10 mouse cellular contexts compared by ENCODE assay signal in the genomic region with DNA sequence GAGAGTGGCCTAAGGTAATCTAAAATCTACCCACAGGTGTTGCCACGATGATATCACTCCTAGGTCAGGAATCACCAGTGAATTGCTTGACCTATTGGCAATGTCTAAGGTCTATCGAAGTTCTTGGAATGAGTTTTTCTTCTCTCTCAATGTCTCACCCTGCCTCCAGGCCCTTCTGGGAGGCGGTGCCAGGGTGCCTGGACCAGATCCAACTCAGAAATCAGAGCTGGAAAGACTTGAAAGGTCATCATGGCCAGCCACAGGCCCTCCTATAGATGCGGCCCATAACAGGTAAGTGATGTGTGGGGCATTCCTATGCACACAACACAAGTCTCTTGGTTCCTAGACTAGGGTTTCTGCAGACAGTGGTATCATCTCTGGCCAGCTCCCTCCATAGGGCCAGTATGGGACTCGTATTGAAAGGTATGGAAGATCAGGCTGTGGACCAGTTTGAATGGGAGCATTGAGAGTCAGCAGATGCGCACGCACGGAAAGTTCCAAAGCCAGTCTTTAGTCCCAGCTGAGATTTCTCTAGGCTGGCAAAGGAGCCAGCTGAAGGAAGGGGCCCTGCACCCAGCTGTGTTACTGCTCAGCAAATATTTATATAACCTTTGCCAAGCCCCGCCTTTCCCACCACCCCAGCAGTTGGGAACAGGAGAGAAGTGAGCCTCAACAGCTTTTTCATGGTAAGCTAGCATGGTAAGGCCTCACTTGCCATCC.
DNase-seq lines count a peak whose midpoint lies in the region; ATAC-seq lines count a peak whose summit lies in the region.
"Had no signal": no experiment of that assay in that cellular context is flagged by ENCODE, and none has a peak within 500 bp of the region (broad histone marks: within the 10 kb centered on the region; RNA-seq: fewer than 3 reads in every experiment).

No protein-coding gene starts in this region.

- H3K4me1 ChIP-seq in heart, embryonic 14.5 days (ENCODE audit: control insufficient read depth in 2 of 2, insufficient read depth in 2 of 2, low read length in 2 of 2), result peaks cover 56 to 73% of the 10 kb centered on the region in 2 experiments
- peaks cover 57% of the 10 kb centered on the region for H3K4me1 ChIP-seq in heart, embryonic 11.5 days (ENCODE audit: control insufficient read depth, insufficient read depth, low read length)
- H3K4me1 ChIP-seq in midbrain, embryonic 10.5 days, result peaks cover 87% of the 10 kb centered on the region
- peaks cover 73% of the 10 kb centered on the region for H3K4me1 ChIP-seq in midbrain, embryonic 13.5 days (replicated peaks)
- peaks cover 47% of the 10 kb centered on the region for H3K4me1 ChIP-seq in liver, embryonic 13.5 days (replicated peaks)

- intact Hi-C loops in left cerebral cortex, postnatal 10 days (cut with DNase I), result no loop called here

- H3K4me3 ChIP-seq in heart, embryonic 14.5 days (ENCODE audit: control insufficient read depth in 1 of 2, insufficient read depth in 1 of 2, low read depth in 1 of 2, low read length in 2 of 2), result no peak overlapping the region
- no peak overlapping the region for H3K4me3 ChIP-seq in heart, embryonic 11.5 days (ENCODE audit: low read depth, low read length)
- H3K4me3 ChIP-seq in midbrain, embryonic 10.5 days, result no peak overlapping the region
- H3K4me3 ChIP-seq in midbrain, embryonic 13.5 days (replicated peaks), result no peak overlapping the region
- no peak overlapping the region for H3K4me3 ChIP-seq in liver, embryonic 13.5 days (replicated peaks)
- H3K4me3 ChIP-seq: limb, embryonic 15.5 days had no signal

- H3K4me2 ChIP-seq in heart, embryonic 14.5 days (ENCODE audit: low read length), result no peak overlapping the region
- H3K4me2 ChIP-seq in heart, embryonic 11.5 days, result no peak overlapping the region
- no peak overlapping the region for H3K4me2 ChIP-seq in midbrain, embryonic 13.5 days (replicated peaks)
- no peak overlapping the region for H3K4me2 ChIP-seq in liver, embryonic 13.5 days
- H3K4me2 ChIP-seq: limb, embryonic 15.5 days had no signal

- no peaks in the 10 kb centered on the region for H3K9me3 ChIP-seq in heart, embryonic 14.5 days (ENCODE audit: control insufficient read depth, low read length)
- no peaks in the 10 kb centered on the region for H3K9me3 ChIP-seq in heart, embryonic 11.5 days (replicated peaks; ENCODE audit: control insufficient read depth, low read length)
- H3K9me3 ChIP-seq in midbrain, embryonic 10.5 days (replicated peaks), result no peaks in the 10 kb centered on the region
- H3K9me3 ChIP-seq in midbrain, embryonic 13.5 days, result no peaks in the 10 kb centered on the region
- no peaks in the 10 kb centered on the region for H3K9me3 ChIP-seq in liver, embryonic 13.5 days (replicated peaks)
- H3K9me3 ChIP-seq: limb, embryonic 15.5 days had no signal

- WGBS in heart, embryonic 14.5 days, result 68% methylated on average over 9 of the region's 9 CpGs
- 67% methylated on average over 9 of the region's 9 CpGs for WGBS in heart, embryonic 11.5 days (ENCODE audit: insufficient replicate concordance)
- WGBS in midbrain, embryonic 10.5 days, result 74% methylated on average over 9 of the region's 9 CpGs
- WGBS in midbrain, embryonic 13.5 days, result 72% methylated on average over 9 of the region's 9 CpGs
- WGBS in liver, embryonic 13.5 days (ENCODE audit: insufficient replicate concordance), result 67% methylated on average over 9 of the region's 9 CpGs

- H3K36me3 ChIP-seq in heart, embryonic 14.5 days (ENCODE audit: control insufficient read depth, insufficient read depth, low read length), result no peaks in the 10 kb centered on the region
- H3K36me3 ChIP-seq in heart, embryonic 11.5 days (ENCODE audit: control insufficient read depth, insufficient read depth, low read length), result no peaks in the 10 kb centered on the region
- H3K36me3 ChIP-seq in midbrain, embryonic 10.5 days, result no peaks in the 10 kb centered on the region
- H3K36me3 ChIP-seq in midbrain, embryonic 13.5 days, result no peaks in the 10 kb centered on the region
- no peaks in the 10 kb centered on the region for H3K36me3 ChIP-seq in liver, embryonic 13.5 days
- H3K36me3 ChIP-seq: limb, embryonic 15.5 days had no signal

- peak overlapping the region; percentile 18; the same call in 1 of the 2 replicates for H3K9ac ChIP-seq in heart, embryonic 14.5 days (ENCODE audit: low read length)
- no peak overlapping the region for H3K9ac ChIP-seq in heart, embryonic 11.5 days (ENCODE audit: low read depth, low read length)
- H3K9ac ChIP-seq in midbrain, embryonic 13.5 days (replicated peaks), result no peak overlapping the region
- H3K9ac ChIP-seq in liver, embryonic 13.5 days, result no peak overlapping the region
- H3K9ac ChIP-seq: limb, embryonic 15.5 days had no signal

- H3K27ac ChIP-seq in heart, embryonic 14.5 days (replicated peaks in 1 of 2; ENCODE audit: control insufficient read depth in 1 of 2, insufficient read depth in 1 of 2, low read depth in 2 of 2, low read length in 2 of 2), result peak overlapping the region in 1 of 2 experiments; percentile 87; a peak in 2 of 4 replicates
- no peak overlapping the region for H3K27ac ChIP-seq in heart, embryonic 11.5 days (ENCODE audit: low read depth, low read length)
- 0 out of 2 replicates have a peak overlapping the region, but pooled peaks have one; percentile 10 for H3K27ac ChIP-seq in midbrain, embryonic 10.5 days (replicated peaks)
- H3K27ac ChIP-seq in midbrain, embryonic 13.5 days, result no peak overlapping the region
- no peak overlapping the region for H3K27ac ChIP-seq in liver, embryonic 13.5 days
- H3K27ac ChIP-seq: limb, embryonic 15.5 days had no signal

- DNase-seq in midbrain, embryonic 10.5 days (ENCODE audit: low spot score), result no peak
- DNase-seq in liver, embryonic 13.5 days, result no peak
- DNase-seq in yolk sac, embryonic 10.5 days (ENCODE audit: low spot score), result peak; percentile 63
- no peak for DNase-seq in left cerebral cortex, postnatal 10 days (ENCODE audit: extremely low spot score in 1 of 2, low spot score in 2 of 2)
- DNase-seq: kidney, adult 2 months; right cerebral cortex, postnatal 14 days had no signal

- no peak for ATAC-seq in heart, embryonic 14.5 days (ENCODE audit: insufficient number of reproducible peaks, insufficient read depth, low FRiP score, low read depth)
- no peak for ATAC-seq in heart, embryonic 11.5 days (replicated peaks; ENCODE audit: insufficient number of reproducible peaks, low FRiP score, low TSS enrichment)
- no peak for ATAC-seq in midbrain, embryonic 13.5 days
- 0 out of 2 replicates have a peak, but pooled peaks have one; percentile 13 for ATAC-seq in liver, embryonic 13.5 days (ENCODE audit: low read depth)

- H3K27me3 ChIP-seq in heart, embryonic 14.5 days (ENCODE audit: control insufficient read depth, insufficient read depth, low read length), result no peaks in the 10 kb centered on the region
- no peaks in the 10 kb centered on the region for H3K27me3 ChIP-seq in heart, embryonic 11.5 days (ENCODE audit: control insufficient read depth, insufficient read depth, low read length)
- H3K27me3 ChIP-seq in midbrain, embryonic 10.5 days (ENCODE audit: low read depth, poor library complexity, severe bottlenecking), result peaks cover 29% of the 10 kb centered on the region
- H3K27me3 ChIP-seq in midbrain, embryonic 13.5 days, result 0 out of 2 replicates have a peak, but pooled peaks cover 6% of the 10 kb centered on the region
- peaks cover 24% of the 10 kb centered on the region for H3K27me3 ChIP-seq in liver, embryonic 13.5 days
